Mouse (Mus musculus): ENCODE results near the gene Capn1. TPM values are rescaled to one million over a fixed set of nuclear protein-coding genes. Genes with fewer than 3 reads are reported as not detected.

Capn1 gene
- polyA plus RNA-seq, 1 experiment from 2014 or later: 21.9 TPM

DNA sequence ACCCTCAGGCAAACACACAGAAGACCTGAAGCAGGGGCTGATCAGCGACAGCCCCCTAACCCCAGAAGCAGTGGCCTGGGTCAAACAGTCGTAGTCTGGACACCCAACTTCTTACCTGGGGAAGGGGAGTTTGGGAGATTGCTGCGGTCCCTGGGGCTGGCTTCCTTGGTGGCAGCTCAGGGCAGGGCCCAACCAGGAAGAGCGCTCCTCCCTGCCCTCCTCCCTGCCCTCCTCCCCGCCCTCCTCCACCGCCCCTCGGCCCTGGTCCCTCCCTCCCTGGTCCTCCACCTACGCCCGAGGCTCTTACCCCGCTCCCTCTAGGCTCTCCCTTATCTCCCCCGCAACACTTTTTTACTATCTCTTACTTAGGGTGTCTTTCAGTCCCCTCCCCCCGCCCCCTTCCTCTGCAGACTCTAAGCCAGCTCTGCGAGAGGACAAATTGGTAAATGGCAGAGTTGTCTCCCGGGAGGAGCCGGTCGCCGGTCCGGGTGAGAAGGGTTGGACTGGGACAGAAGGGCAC is 646 bp downstream of the Capn1 start:
- H3K36me3 ChIP-seq: peaks cover 36% of the 10 kb centered on the region
- H3K27me3 ChIP-seq: no peaks in the 10 kb centered on the region
- peak overlapping the region; percentile 97 for H3K27ac ChIP-seq
- DNase-seq: peak; percentile 76
- H3K4me2 ChIP-seq: peak overlapping the region; percentile 98
- H3K9me3 ChIP-seq (replicated peaks): no peaks in the 10 kb centered on the region
- H3K9ac ChIP-seq: peak overlapping the region; percentile 89
- ATAC-seq (ENCODE audit: low read depth): peak; percentile 95
- H3K4me1 ChIP-seq (replicated peaks): peaks cover 88% of the 10 kb centered on the region
- peak overlapping the region; percentile 80 for H3K4me3 ChIP-seq (replicated peaks)
- 1% methylated on average over 16 of the region's 18 CpGs for WGBS (ENCODE audit: insufficient replicate concordance)

DNA sequence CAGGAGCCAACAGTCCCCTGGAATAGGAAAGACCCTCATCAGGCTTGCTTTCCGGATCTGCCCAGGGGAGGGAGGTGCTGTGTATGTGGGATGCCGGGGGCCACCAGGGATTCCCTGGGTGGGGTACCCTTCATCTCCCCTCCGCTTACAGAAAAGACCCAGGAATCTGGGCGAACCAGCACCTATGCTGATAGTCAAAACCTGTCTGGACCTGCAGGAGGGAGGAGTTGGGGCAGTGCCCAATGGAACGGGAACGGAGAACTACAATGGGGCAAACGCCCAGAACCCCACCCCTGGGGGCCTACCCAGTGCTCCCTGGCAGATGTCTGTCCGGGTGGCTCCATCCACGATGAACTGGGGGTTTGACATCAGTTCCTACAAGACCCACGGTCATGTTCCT is 2.0 kb downstream of the Capn1 start:
- no peaks in the 10 kb centered on the region for H3K27me3 ChIP-seq
- no peak for ATAC-seq (ENCODE audit: low read depth)
- H3K36me3 ChIP-seq: peaks cover 47% of the 10 kb centered on the region
- no peak for DNase-seq
- peak overlapping the region; percentile 89 for H3K9ac ChIP-seq
- H3K4me1 ChIP-seq (replicated peaks): peaks cover 77% of the 10 kb centered on the region
- H3K27ac ChIP-seq: peak overlapping the region; percentile 97
- no peaks in the 10 kb centered on the region for H3K9me3 ChIP-seq (replicated peaks)
- peak overlapping the region; percentile 98 for H3K4me2 ChIP-seq
- 75% methylated on average over 10 of the region's 10 CpGs for WGBS (ENCODE audit: insufficient replicate concordance)
- H3K4me3 ChIP-seq (replicated peaks): peak overlapping the region; percentile 80

DNA sequence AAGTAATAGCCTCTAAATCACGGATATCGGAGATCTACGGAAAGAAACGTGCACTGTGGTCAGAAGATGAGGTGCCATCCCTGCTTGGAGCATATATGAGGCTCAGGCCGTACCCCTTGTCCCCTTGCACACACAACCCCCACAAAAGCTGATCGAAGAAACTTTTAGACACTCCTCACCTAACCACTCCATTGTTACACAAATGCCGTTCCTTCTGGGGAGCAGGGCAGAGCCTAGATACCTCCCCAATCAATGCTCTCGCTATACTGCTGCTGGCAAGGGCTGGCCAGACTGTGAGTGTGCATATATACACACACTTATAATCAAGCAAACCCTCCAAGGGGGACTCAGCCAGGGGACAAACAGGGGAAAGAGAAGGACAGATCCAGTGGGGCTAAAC is 6.6 kb downstream of the Capn1 start:
- Histone ChIP-seq H3K36me3 (peaks cover 80% of the 10 kb centered on the region), H3K4me3 (replicated peaks) (no peak overlapping the region), H3K9me3 (replicated peaks) (no peaks in the 10 kb centered on the region), H3K9ac (no peak overlapping the region), H3K4me2 (no peak overlapping the region), H3K4me1 (replicated peaks) (peaks cover 35% of the 10 kb centered on the region), H3K27ac (no peak overlapping the region), H3K27me3 (no peaks in the 10 kb centered on the region)
- no peak for DNase-seq
- WGBS (ENCODE audit: insufficient replicate concordance): 88% methylated on average over 8 of the region's 8 CpGs
- ATAC-seq (ENCODE audit: low read depth): no peak

DNA sequence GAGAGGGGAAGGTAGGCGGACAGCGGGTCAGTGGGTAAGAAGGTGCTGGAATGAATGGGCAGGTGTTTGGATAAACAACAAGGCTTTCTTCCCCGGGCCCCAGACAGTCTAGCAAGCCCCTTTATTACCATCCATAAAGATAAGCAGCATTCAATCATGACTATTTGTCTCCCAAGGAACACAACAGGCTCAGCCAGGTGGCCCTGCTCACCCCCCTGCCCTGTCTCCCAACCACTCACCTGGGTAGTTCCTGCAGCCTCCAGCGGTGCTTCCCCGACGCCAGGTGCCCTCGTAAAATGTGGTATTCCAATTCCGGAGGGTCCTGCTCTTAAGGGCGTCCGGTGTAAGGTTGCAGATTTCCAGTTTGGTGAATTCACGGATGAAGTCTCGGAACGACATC is 8.7 kb downstream of the Capn1 start:
- Histone ChIP-seq H3K4me2 (no peak overlapping the region), H3K9me3 (replicated peaks) (no peaks in the 10 kb centered on the region), H3K9ac (no peak overlapping the region), H3K27me3 (no peaks in the 10 kb centered on the region), H3K36me3 (peaks cover 71% of the 10 kb centered on the region), H3K4me1 (replicated peaks) (peaks cover 16% of the 10 kb centered on the region), H3K4me3 (replicated peaks) (no peak overlapping the region), H3K27ac (no peak overlapping the region)
- no peak for ATAC-seq (ENCODE audit: low read depth)
- no peak for DNase-seq
- 92% methylated on average over 13 of the region's 13 CpGs for WGBS (ENCODE audit: insufficient replicate concordance)

DNA sequence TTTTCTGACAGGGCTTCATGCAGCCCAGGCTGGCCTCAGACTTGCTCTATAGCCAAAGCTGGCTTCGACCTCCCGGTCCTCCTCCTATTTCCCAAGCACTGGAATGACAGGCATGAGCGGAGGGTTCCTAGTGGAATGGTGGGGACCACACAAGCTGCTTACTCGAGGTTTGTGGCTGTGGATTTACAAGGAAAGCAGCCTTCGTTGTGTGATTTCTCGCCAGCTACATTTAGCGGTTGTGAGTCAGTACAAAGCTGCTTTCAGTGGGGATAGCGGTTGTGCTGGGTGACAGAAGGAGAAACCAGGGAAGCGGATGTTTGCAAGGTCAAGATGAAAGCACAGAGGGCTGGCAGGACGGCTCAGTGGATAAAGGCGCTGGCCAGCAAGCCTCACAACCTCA is 10.2 kb downstream of the Capn1 start:
- no peak overlapping the region for H3K4me3 ChIP-seq (replicated peaks)
- 0 out of 2 replicates have a peak, but pooled peaks cover 2% of the 10 kb centered on the region for H3K4me1 ChIP-seq (replicated peaks)
- no peak overlapping the region for H3K27ac ChIP-seq
- no peaks in the 10 kb centered on the region for H3K9me3 ChIP-seq (replicated peaks)
- no peaks in the 10 kb centered on the region for H3K27me3 ChIP-seq
- no peak overlapping the region for H3K4me2 ChIP-seq
- 79% methylated on average over 11 of the region's 11 CpGs for WGBS (ENCODE audit: insufficient replicate concordance)
- ATAC-seq (ENCODE audit: low read depth): no peak
- DNase-seq: no peak
- no peak overlapping the region for H3K9ac ChIP-seq
- H3K36me3 ChIP-seq: peaks cover 68% of the 10 kb centered on the region

DNA sequence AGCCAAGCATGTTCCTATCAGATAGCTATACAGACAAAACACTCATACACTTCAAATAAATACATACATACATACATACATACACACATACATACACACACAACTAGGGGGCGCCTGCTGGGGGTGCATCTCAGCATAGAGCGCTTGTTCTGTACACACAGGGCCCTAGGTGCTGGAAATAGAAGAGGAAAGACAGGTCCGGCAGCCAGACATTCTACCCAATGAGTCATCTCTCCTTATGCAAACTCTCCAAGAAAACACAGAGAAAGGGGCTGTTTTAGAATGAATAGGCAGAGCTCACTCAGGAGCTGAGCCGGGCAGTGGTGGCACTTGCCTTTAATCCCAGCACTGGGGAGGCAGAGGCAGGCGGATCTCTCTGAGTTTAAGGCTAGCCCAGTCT is 15.7 kb downstream of the Capn1 start:
- Histone ChIP-seq H3K27me3 (no peaks in the 10 kb centered on the region), H3K27ac (no peak overlapping the region), H3K36me3 (peaks cover 68% of the 10 kb centered on the region), H3K4me2 (no peak overlapping the region), H3K9me3 (replicated peaks) (no peaks in the 10 kb centered on the region), H3K4me1 (replicated peaks) (peaks cover 10% of the 10 kb centered on the region; the same call in 1 of the 2 replicates), H3K9ac (no peak overlapping the region), H3K4me3 (replicated peaks) (no peak overlapping the region)
- 77% methylated on average over 5 of the region's 5 CpGs for WGBS (ENCODE audit: insufficient replicate concordance)
- ATAC-seq (ENCODE audit: low read depth) (no peak), DNase-seq (no peak)

DNA sequence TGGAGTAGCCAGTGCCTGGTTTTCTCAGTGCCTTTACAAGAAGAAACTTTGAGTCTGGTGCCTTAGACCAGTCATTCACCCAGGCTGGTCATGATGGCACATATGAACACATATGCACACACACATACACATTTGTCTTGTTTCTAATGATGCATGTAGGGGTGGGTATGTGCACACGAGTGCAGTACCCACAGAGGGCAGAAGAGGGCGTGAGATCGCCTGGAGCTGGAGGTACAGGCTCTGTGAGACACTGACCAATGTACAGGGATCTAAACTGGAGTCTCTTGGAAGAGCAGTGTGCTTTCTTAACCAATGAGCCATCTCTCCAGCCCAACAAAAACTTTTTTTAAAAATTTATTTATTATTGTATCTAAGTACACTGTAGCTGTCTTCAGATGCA is 17.5 kb downstream of the Capn1 start:
- WGBS (ENCODE audit: insufficient replicate concordance): 88% methylated on average over 3 of the region's 3 CpGs
- H3K9me3 ChIP-seq (replicated peaks): no peaks in the 10 kb centered on the region
- no peak overlapping the region for H3K27ac ChIP-seq
- DNase-seq: no peak
- H3K4me2 ChIP-seq: no peak overlapping the region
- H3K4me1 ChIP-seq (replicated peaks): peaks cover 8% of the 10 kb centered on the region; the same call in 1 of the 2 replicates
- no peaks in the 10 kb centered on the region for H3K27me3 ChIP-seq
- H3K36me3 ChIP-seq: peaks cover 82% of the 10 kb centered on the region
- H3K4me3 ChIP-seq (replicated peaks): no peak overlapping the region
- H3K9ac ChIP-seq: no peak overlapping the region
- ATAC-seq (ENCODE audit: low read depth): no peak

DNA sequence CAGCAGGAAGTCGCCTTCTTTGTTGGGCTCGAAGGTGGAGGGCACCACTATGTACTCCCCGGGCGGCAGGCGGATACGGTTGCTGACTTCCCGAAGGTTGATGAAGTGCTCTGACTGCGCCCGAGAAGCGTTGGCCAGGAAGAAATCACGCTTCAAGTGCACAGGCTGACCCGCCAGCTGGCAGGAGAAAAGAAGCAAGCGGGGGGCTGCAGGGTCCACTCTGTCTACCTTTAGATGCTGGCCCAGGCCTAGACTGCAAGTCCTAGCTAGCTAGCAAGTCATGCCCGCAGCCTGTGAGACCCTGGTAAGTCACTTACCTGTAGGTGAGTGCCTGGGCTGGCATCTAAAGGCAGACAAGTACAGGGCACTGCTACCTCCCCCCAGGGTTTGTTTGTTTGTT is 21.0 kb downstream of the Capn1 start:
- ATAC-seq (ENCODE audit: low read depth): no peak
- 85% methylated on average over 14 of the region's 14 CpGs for WGBS (ENCODE audit: insufficient replicate concordance)
- peaks cover 91% of the 10 kb centered on the region for H3K36me3 ChIP-seq

DNA sequence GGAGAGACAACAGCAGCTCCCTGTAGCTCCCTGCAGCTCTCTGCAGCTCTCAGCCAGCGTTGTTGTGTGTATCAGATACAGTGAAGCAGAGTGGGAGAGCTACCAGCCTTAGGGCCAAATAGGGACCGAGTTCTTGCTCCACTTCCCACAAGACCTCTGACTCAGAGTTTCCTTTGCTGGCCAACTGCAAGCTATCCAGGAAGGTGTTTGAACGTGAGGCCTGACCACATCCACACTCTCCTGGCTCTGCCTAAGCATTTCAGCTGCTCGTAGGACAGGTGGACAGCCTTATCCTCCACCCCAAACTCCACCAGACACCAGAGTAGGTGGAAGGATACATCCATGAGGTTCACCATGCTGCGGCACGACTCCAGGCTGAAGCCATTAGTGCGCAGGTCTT is 23.7 kb downstream of the Capn1 start:
- DNase-seq (no peak), ATAC-seq (ENCODE audit: low read depth) (no peak)
- 61% methylated on average over 7 of the region's 7 CpGs for WGBS (ENCODE audit: insufficient replicate concordance)
- Histone ChIP-seq H3K9ac (no peak overlapping the region), H3K27ac (peak overlapping the region; percentile 32), H3K9me3 (replicated peaks) (no peaks in the 10 kb centered on the region), H3K4me3 (replicated peaks) (no peak overlapping the region), H3K4me1 (replicated peaks) (peaks cover 41% of the 10 kb centered on the region), H3K36me3 (peaks cover 80% of the 10 kb centered on the region), H3K4me2 (no peak overlapping the region), H3K27me3 (no peaks in the 10 kb centered on the region)

More for the DNA sequence above, 21.0 kb downstream of the Capn1 start:
- Histone ChIP-seq H3K4me1 (replicated peaks) (peaks cover 25% of the 10 kb centered on the region), H3K27ac (no peak overlapping the region), H3K4me3 (replicated peaks) (no peak overlapping the region), H3K9ac (no peak overlapping the region), H3K27me3 (no peaks in the 10 kb centered on the region), H3K9me3 (replicated peaks) (no peaks in the 10 kb centered on the region), H3K4me2 (no peak overlapping the region)
- no peak for DNase-seq

DNA sequence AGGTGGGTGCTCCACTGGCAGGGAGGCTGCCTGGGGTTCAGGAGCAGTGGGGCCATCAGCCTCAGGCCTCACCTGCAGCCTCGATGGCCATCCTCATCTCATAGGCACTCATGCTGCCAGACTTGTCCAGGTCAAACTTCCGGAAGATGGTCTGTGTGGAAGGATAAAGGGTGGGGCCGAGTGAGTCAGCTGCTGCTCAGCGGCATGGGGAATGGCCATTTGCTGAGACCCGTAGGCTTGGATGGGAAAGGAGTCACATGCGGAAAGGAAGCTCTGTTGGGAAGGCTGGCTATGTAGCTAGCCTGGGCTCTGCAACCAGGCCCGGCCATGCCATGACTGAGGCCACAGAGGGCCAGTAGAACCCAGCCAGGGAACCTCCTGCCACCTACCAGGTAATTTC is 24.2 kb downstream of the Capn1 start:
- no peaks in the 10 kb centered on the region for H3K27me3 ChIP-seq

DNA sequence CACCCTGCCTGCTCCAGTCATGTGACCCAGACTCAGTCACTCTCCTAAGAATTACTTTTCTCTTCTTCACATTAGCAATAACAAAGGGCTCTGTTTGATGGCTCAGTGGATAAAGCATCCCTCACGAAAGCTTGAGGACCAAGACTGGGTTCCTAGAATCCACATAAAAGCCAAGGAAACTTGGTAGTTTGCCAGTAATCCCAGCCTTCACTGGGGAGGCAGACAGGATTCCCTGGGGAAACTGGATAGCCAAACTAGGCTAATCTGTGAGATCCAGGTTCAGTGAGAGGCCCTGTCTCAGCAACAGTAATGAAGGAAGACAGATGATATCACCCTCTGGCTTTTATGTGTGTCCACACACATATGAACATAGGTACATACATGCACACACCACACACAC is 24.8 kb downstream of the Capn1 start:
- ATAC-seq (ENCODE audit: low read depth) (no peak), DNase-seq (no peak)
- H3K4me2 ChIP-seq: no peak overlapping the region
- H3K36me3 ChIP-seq: peaks cover 71% of the 10 kb centered on the region
- 78% methylated on average over 1 of the region's 1 CpGs for WGBS (ENCODE audit: insufficient replicate concordance)
- H3K27me3 ChIP-seq: no peaks in the 10 kb centered on the region
- no peak overlapping the region for H3K9ac ChIP-seq
- H3K4me3 ChIP-seq (replicated peaks): no peak overlapping the region
- H3K4me1 ChIP-seq (replicated peaks): peaks cover 37% of the 10 kb centered on the region
- no peaks in the 10 kb centered on the region for H3K9me3 ChIP-seq (replicated peaks)
- no peak overlapping the region for H3K27ac ChIP-seq

More for the DNA sequence above, 24.2 kb downstream of the Capn1 start:
- Histone ChIP-seq H3K9me3 (replicated peaks) (no peaks in the 10 kb centered on the region), H3K4me3 (replicated peaks) (no peak overlapping the region), H3K36me3 (peaks cover 75% of the 10 kb centered on the region), H3K27ac (peak overlapping the region; percentile 23; the same call in 1 of the 2 replicates), H3K4me2 (no peak overlapping the region), H3K9ac (no peak overlapping the region), H3K4me1 (replicated peaks) (peaks cover 37% of the 10 kb centered on the region)
- DNase-seq: no peak
- no peak for ATAC-seq (ENCODE audit: low read depth)
- WGBS (ENCODE audit: insufficient replicate concordance): 86% methylated on average over 7 of the region's 7 CpGs

DNA sequence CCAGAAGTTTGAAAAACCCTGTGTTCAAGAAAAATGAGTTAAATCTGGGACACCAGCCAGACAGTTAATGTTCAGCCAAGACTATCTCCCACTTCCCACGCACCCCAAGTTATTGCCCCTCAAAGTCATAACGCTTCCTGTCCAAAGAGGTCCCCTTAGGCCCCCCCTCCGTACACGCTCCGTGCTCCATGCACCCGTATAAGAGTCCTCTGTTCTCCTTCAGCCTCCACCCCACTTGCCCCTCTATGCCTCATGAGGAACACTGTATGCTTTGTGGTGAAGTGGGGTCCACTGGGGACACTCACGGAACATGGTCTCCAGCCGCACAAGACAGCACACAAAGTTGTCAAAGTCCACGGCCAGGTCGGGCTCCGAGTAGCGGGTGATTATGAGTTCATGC is 25.7 kb downstream of the Capn1 start:
- 0 out of 2 replicates have a peak overlapping the region, but pooled peaks have one; percentile 12 for H3K4me2 ChIP-seq
- no peaks in the 10 kb centered on the region for H3K27me3 ChIP-seq
- ATAC-seq (ENCODE audit: low read depth) (no peak), DNase-seq (no peak)
- no peak overlapping the region for H3K9ac ChIP-seq
- H3K36me3 ChIP-seq: peaks cover 64% of the 10 kb centered on the region
- no peaks in the 10 kb centered on the region for H3K9me3 ChIP-seq (replicated peaks)
- no peak overlapping the region for H3K27ac ChIP-seq
- WGBS (ENCODE audit: insufficient replicate concordance): 87% methylated on average over 12 of the region's 12 CpGs
- no peak overlapping the region for H3K4me3 ChIP-seq (replicated peaks)
- peaks cover 37% of the 10 kb centered on the region for H3K4me1 ChIP-seq (replicated peaks)
